Mouse (Mus musculus): ENCODE data around the gene Unc45a.

- TF ChIP-seq FLI1 (IDR thresholded peaks at IDR 0.05; ENCODE audit: low read length), result no peak
- peak; percentile 86 for TF ChIP-seq GATA1 (IDR thresholded peaks at IDR 0.05; ENCODE audit: borderline replicate concordance, low read length)
Observed at GRCm38 (mm10) chr7:80375376-80376039, 34.7 kb upstream of the Unc45a start.
